Mouse (Mus musculus) forebrain, embryonic 14.5 days (tissue): Measurements from ENCODE around the gene Ifna2. TPM values are rescaled to one million over a fixed set of nuclear protein-coding genes. Genes with fewer than 3 reads are reported as not detected.

ENCODE experiments used
- ATAC-seq: fragments of 200-750 bp; cut with Nextera tagmentation; 2 replicates; pipeline ENCODE4 v1.8.0; 2017; ENCODE audit warnings: mild to moderate bottlenecking, moderate library complexity
- DNase-seq: peaks from one replicate; pipeline ENCODE4 v3.0.0-alpha.2; 2015; ENCODE audit warnings: low spot score
- H3K27ac ChIP-seq: fragments of 300-500 bp; sonication (generic); 2 replicates; pipeline ENCODE4 v1.5.1; 2014; ENCODE audit warnings: low read depth, mild to moderate bottlenecking, control low read depth, low read length, moderate library complexity
- H3K27me3 ChIP-seq: fragments of 300-500 bp; sonication (generic); replicated peaks from 2 replicates; pipeline ENCODE4 v1.6.1; 2014; ENCODE audit warnings: low read length, control low read depth, mixed read lengths; ENCODE audit not compliant: control insufficient read depth, insufficient read depth
- H3K36me3 ChIP-seq: fragments of 300-500 bp; sonication (generic); 2 replicates; pipeline ENCODE4 v1.6.1; 2014; ENCODE audit warnings: low read length, control low read depth; ENCODE audit not compliant: control insufficient read depth, insufficient read depth
- H3K4me1 ChIP-seq: fragments of 300-500 bp; sonication (generic); 2 replicates; pipeline ENCODE4 v1.6.1; 2014; ENCODE audit warnings: antibody characterized with exemption, low read length, control low read depth; ENCODE audit not compliant: control insufficient read depth, insufficient read depth
- H3K4me2 ChIP-seq: fragments of 300-500 bp; sonication (generic); 2 replicates; pipeline ENCODE4 v1.6.1; 2014; ENCODE audit warnings: mild to moderate bottlenecking, control low read depth, low read length
- H3K4me3 ChIP-seq: fragments of 300-500 bp; sonication (generic); 2 replicates; pipeline ENCODE4 v1.5.1; 2014; ENCODE audit warnings: low read depth, low read length, control low read depth
- H3K9ac ChIP-seq: fragments of 300-500 bp; sonication (generic); 2 replicates; pipeline ENCODE4 v1.6.1; 2014; ENCODE audit warnings: mild to moderate bottlenecking, low read length, control low read depth, moderate library complexity
- H3K9me3 ChIP-seq: fragments of 300-500 bp; sonication (generic); replicated peaks from 2 replicates; pipeline ENCODE4 v1.6.1; 2016; ENCODE audit warnings: low read length, control low read depth, mixed read lengths; ENCODE audit not compliant: control insufficient read depth
- WGBS: fragments of 180-500 bp; shearing (Covaris S2); extraction: QIAGEN DNeasy Blood & Tissue Kit; methylation state at CpG from one replicate; pipeline ENCODE4 v1.1.7; 2014; 5-methylcytosine and 5-hydroxymethylcytosine counted together
- polyA plus RNA-seq: library from polyadenylated mRNA; unstranded; fragments of >200 nt; fragmentation: Nextera tagmentation; extraction: Ambion mirVana; gene quantifications from 2 replicates; pipeline ENCODE4 v1.2.1, GENCODE M21; 2014

Gene Ifna2
- not detected in 2 replicates for polyA plus RNA-seq

DNA sequence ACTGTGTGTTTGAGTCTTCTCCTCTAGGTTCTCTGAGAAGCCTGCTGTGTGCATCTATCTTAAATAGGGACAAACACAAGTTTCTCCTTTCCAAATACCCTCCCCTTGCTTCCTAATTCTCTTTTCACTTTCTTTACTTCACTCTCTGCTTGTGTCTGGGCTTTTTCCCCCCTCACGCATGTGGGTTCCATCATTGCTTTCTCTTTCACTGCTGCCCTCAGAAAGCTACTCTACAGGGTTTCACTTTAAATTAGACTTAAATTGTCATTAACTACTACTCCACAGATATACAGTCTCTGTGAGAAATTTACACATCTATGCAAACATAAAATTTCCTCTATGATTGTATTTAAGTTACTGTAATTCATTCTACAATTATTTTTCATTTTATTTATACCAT is at the start of gene Ifna2:
Ifna2 (minus strand) TSS at position 101 of the 400 bp plus-strand sequence.
- Histone ChIP-seq H3K4me3 (no peak within 1 kb of the TSS), H3K4me2 (no peak within 1 kb of the TSS), H3K9ac (no peak within 1 kb of the TSS), H3K36me3 (no peaks in the 10 kb centered on the region), H3K27ac (no peak within 1 kb of the TSS), H3K27me3 (no peaks in the 10 kb centered on the region), H3K9me3 (no peaks in the 10 kb centered on the region), H3K4me1 (no peaks in the 10 kb centered on the region)
- WGBS: 85% methylated on average over 1 of the region's 1 CpGs
- ATAC-seq: no peak
- DNase-seq: no peak

DNA sequence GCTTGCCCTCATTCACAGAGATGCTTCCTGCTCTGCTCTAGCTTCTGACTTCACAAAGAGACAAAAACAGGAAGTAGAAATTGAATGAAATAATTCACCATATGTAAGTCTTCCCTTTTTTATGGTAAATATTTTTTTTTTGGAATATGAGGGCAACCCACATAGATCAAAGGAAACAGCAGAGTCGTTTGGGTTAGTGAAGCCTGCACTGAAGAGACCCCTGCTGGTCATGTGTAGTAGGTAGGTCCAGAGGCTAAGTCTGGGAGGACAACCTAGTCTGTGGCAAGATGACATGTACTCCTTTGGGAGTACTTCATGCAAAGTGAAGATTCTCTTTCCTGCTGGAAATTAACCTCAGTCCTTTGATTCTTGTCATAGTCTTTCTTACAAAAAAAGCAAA is 43.6 kb upstream of the Ifna2 start:
- ATAC-seq (no peak), DNase-seq (peak; percentile 36)
- Histone ChIP-seq H3K4me3 (no peak overlapping the region), H3K4me1 (no peaks in the 10 kb centered on the region), H3K9ac (no peak overlapping the region), H3K27ac (no peak overlapping the region), H3K9me3 (no peaks in the 10 kb centered on the region), H3K27me3 (no peaks in the 10 kb centered on the region), H3K36me3 (no peaks in the 10 kb centered on the region), H3K4me2 (no peak overlapping the region)
- WGBS: 3% methylated on average over 1 of the region's 1 CpGs

DNA sequence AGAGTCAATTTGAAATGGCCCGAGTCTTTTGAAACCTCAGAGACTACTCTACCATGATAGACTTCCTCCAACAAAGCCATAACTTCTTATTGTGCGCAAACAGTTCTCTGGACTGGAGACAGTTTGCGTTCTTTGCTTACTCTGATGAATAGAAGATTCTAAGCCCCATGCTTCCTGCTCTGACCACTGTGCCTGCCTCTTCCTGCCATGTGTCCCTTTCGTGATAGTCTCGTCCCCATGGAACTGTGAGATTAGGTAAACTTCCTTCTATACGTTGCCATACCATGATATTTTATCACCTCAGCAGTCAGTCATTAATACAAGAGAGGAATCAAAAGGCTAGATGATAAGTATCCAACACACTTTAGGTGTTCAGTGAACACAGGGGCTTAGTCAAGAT is 43.0 kb upstream of the Ifna2 start:
- H3K9me3 ChIP-seq: no peaks in the 10 kb centered on the region
- ATAC-seq (no peak), DNase-seq (no peak)
- H3K27me3 ChIP-seq: no peaks in the 10 kb centered on the region
- no peak overlapping the region for H3K27ac ChIP-seq
- no peak overlapping the region for H3K4me3 ChIP-seq
- no peak overlapping the region for H3K9ac ChIP-seq
- no peaks in the 10 kb centered on the region for H3K36me3 ChIP-seq
- H3K4me2 ChIP-seq: no peak overlapping the region
- 91% methylated on average over 6 of the region's 6 CpGs for WGBS
- H3K4me1 ChIP-seq: no peaks in the 10 kb centered on the region

- H3K27me3 ChIP-seq: no peaks in the 10 kb centered on the region
- ATAC-seq (no peak), DNase-seq (no peak)
- no peaks in the 10 kb centered on the region for H3K9me3 ChIP-seq
- 76% methylated on average over 8 of the region's 8 CpGs for WGBS
- no peak overlapping the region for H3K27ac ChIP-seq
- peaks cover 19% of the 10 kb centered on the region for H3K4me1 ChIP-seq
- H3K36me3 ChIP-seq: peaks cover 13% of the 10 kb centered on the region
- no peak overlapping the region for H3K4me3 ChIP-seq
- H3K9ac ChIP-seq: no peak overlapping the region
- no peak overlapping the region for H3K4me2 ChIP-seq
Observed at GRCm38 (mm10) chr4:88723497-88724090, 39.9 kb upstream of the Ifna2 start.

DNA sequence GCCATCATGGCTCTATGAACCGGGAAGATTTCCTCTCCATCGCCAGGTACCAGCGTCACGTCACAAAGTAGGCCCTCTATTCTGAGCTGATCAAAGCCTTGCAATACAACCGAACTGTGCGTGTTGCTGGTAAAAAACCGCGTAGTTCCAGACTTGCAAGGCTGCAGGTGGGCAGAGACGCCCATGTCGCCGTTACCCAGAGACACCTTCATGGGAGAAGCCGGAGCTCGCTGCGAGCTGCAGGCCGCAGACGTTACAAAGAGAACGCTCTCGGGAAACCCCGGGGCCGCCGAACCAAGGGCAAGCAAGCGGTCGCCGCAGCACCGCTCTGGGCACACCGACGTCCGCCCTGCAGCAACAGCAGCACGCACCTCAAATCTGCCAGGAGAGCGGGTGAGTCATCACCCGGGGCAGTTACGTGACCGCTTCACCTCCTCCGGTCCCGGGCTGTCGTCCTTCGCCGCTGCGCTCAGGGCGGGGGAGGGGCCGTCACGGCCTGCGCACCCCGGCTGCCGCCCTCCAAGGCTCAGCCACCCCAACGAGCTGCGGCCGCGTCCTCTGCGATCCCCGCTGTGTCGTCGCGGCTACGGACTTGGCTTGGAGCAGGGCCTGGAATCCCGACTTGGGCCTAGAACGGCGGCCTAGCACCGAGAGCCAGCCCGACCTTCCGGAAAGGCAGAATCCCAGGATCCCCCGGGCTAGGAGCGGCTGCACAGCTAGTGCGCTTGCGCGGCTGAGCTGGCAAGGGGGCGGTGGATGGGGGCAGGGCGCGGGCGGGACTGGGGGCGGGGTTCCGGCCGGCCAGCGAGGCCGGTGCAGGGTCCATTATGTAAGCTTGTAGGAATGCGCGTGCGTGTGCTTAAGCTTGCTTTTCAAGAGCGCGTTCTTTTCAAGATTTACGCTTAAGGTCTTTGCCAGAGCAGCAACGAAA is 38.3 kb upstream of the Ifna2 start, which contains the start of the genes Gm26566 and Klhl9:
Gm26566 (plus strand) TSS at position 15 of the 931 bp plus-strand sequence.
Klhl9 (minus strand) TSS at position 675 of the 931 bp plus-strand sequence.
- H3K9ac ChIP-seq: peak within 1 kb of the TSS; percentile 99
- peak within 1 kb of the TSS; percentile 96 for H3K27ac ChIP-seq
- H3K4me1 ChIP-seq: peaks cover 26% of the 10 kb centered on the region
- WGBS: 1% methylated on average over 78 of the region's 82 CpGs
- DNase-seq (peak; percentile 98), ATAC-seq (peak; percentile 96)
- peaks cover 19% of the 10 kb centered on the region for H3K36me3 ChIP-seq
- no peaks in the 10 kb centered on the region for H3K27me3 ChIP-seq
- peak within 1 kb of the TSS; percentile 92 for H3K4me3 ChIP-seq
- H3K9me3 ChIP-seq: no peaks in the 10 kb centered on the region
- H3K4me2 ChIP-seq: peak within 1 kb of the TSS; percentile 78

GRCm38 (mm10) chr4:88718715-88719114 is 35.0 kb upstream of the Ifna2 start:
- H3K9ac ChIP-seq: peak overlapping the region; percentile 37
- H3K9me3 ChIP-seq: no peaks in the 10 kb centered on the region
- peak overlapping the region; percentile 22 for H3K4me3 ChIP-seq
- H3K4me2 ChIP-seq: peak overlapping the region; percentile 56
- no peaks in the 10 kb centered on the region for H3K27me3 ChIP-seq
- WGBS: 67% methylated on average over 1 of the region's 1 CpGs
- H3K27ac ChIP-seq: no peak overlapping the region
- ATAC-seq: no peak
- peaks cover 31% of the 10 kb centered on the region for H3K36me3 ChIP-seq
- H3K4me1 ChIP-seq: peaks cover 26% of the 10 kb centered on the region
- DNase-seq: no peak

GRCm38 (mm10) chr4:88715059-88715458 is 31.3 kb upstream of the Ifna2 start:
- no peak for ATAC-seq
- H3K27me3 ChIP-seq: no peaks in the 10 kb centered on the region
- H3K4me1 ChIP-seq: peaks cover 14% of the 10 kb centered on the region
- no peaks in the 10 kb centered on the region for H3K9me3 ChIP-seq
- no peak overlapping the region for H3K9ac ChIP-seq
- no peak overlapping the region for H3K27ac ChIP-seq
- no peak overlapping the region for H3K4me2 ChIP-seq
- H3K4me3 ChIP-seq: no peak overlapping the region
- peaks cover 24% of the 10 kb centered on the region for H3K36me3 ChIP-seq
- no peak for DNase-seq

DNA sequence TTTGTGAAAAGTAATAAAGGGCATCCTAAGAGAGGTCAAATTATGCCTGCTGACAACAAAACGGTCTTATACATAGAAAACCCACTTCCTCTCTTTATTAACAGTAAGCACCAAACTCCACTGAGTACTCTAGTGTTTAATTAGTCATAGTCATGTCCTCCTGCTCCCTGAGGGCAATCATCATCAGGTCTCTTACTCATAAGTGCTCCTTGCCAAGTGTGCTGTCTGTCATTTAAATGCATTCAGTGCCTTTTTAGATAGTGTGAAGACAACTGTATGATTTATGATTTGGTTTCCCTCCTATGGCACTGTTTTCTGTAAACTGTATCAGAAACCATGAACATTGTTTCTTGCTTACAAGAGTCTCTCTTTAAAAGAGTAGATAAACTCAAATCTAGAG is 30.6 kb upstream of the Ifna2 start:
- no peak overlapping the region for H3K4me3 ChIP-seq
- H3K4me2 ChIP-seq: no peak overlapping the region
- no peak for DNase-seq
- H3K4me1 ChIP-seq: peaks cover 11% of the 10 kb centered on the region
- H3K36me3 ChIP-seq: peaks cover 22% of the 10 kb centered on the region
- WGBS: 82% methylated on average over 1 of the region's 1 CpGs
- H3K9me3 ChIP-seq: no peaks in the 10 kb centered on the region
- H3K9ac ChIP-seq: no peak overlapping the region
- H3K27ac ChIP-seq: no peak overlapping the region
- no peaks in the 10 kb centered on the region for H3K27me3 ChIP-seq
- no peak for ATAC-seq
